Mouse (Mus musculus): Measurements from ENCODE around the gene Mbnl2. TPM values are rescaled to one million over a fixed set of nuclear protein-coding genes. Genes with fewer than 3 reads are reported as not detected.

Gene Mbnl2
- total and polyA plus RNA-seq, 3 experiments, result 5.6 to 8.6 TPM; not detected in 1

GRCm38 (mm10) chr14:120478641-120479341 lies 203.3 kb downstream of the Mbnl2 start (continued):
- no peak for TF ChIP-seq MYB (IDR thresholded peaks at IDR 0.05; ENCODE audit: low read depth, low read length)
- TF ChIP-seq NRF1 (IDR thresholded peaks at IDR 0.05; ENCODE audit: insufficient read depth, low read depth, low read length, poor library complexity, severe bottlenecking), result peak; percentile 36; the same call in 1 of the 2 replicates
- TF ChIP-seq E2F4 (IDR thresholded peaks at IDR 0.05; ENCODE audit: borderline replicate concordance, low read depth, low read length), result no peak
- TF ChIP-seq TCF12 (IDR thresholded peaks at IDR 0.05; ENCODE audit: low read depth, low read length), result no peak
- no peak for TF ChIP-seq EP300 (IDR thresholded peaks at IDR 0.05; ENCODE audit: low read depth in 1 of 2, low read length in 2 of 2)
- TF ChIP-seq MXI1 (IDR thresholded peaks at IDR 0.05; ENCODE audit: low read depth, low read length), result peak; percentile 10; the same call in 1 of the 2 replicates
- TF ChIP-seq MAFK (IDR thresholded peaks at IDR 0.05; ENCODE audit: borderline replicate concordance, low read depth, low read length), result no peak
- TF ChIP-seq ELF1 (IDR thresholded peaks at IDR 0.05; ENCODE audit: low read depth, low read length), result no peak

- no peak overlapping the region for H3K4me3 ChIP-seq (ENCODE audit: control insufficient read depth in 1 of 2, insufficient read depth in 1 of 2, low read depth in 2 of 2, low read length in 2 of 2)
- no peaks in the 10 kb centered on the region; a peak in 1 of 4 replicates for H3K36me3 ChIP-seq (ENCODE audit: control insufficient read depth in 1 of 2, insufficient read depth in 2 of 2, low read length in 2 of 2)
- H3K9ac ChIP-seq (ENCODE audit: control insufficient read depth, low read depth, low read length, poor library complexity, severe bottlenecking), result no peak overlapping the region
- H3K27me3 ChIP-seq (ENCODE audit: control insufficient read depth in 1 of 2, insufficient read depth in 2 of 2, low read length in 2 of 2), result no peaks in the 10 kb centered on the region
- peaks cover 3% of the 10 kb centered on the region for H3K79me2 ChIP-seq (ENCODE audit: control insufficient read depth, insufficient read depth, low read length, poor library complexity)
- DNase-seq (ENCODE audit: low read depth, low spot score), result peak; percentile 8
- no peak overlapping the region for H3K27ac ChIP-seq (ENCODE audit: control insufficient read depth, low read depth, low read length)
- TF ChIP-seq POLR2AphosphoS5 (IDR thresholded peaks at IDR 0.05; ENCODE audit: borderline replicate concordance, low read depth, low read length) (no peak), GATA1 (IDR thresholded peaks at IDR 0.05; ENCODE audit: low read depth, low read length) (no peak), ZKSCAN1 (IDR thresholded peaks at IDR 0.05; ENCODE audit: low read depth, low read length) (no peak), ZNF384 (IDR thresholded peaks at IDR 0.05; ENCODE audit: low read depth, low read length) (no peak), ZC3H11A (IDR thresholded peaks at IDR 0.05; ENCODE audit: low read depth, low read length) (no peak), POLR2AphosphoS2 (IDR thresholded peaks at IDR 0.05; ENCODE audit: low read length) (no peak), MYC (IDR thresholded peaks at IDR 0.05; ENCODE audit: low read depth, low read length) (no peak), TCF12 (IDR thresholded peaks at IDR 0.05; ENCODE audit: low read depth, low read length) (no peak), NRF1 (IDR thresholded peaks at IDR 0.05; ENCODE audit: insufficient read depth, low read depth, low read length, poor library complexity, severe bottlenecking) (no peak), RCOR1 (IDR thresholded peaks at IDR 0.05; ENCODE audit: low read depth, low read length) (no peak), MEF2A (IDR thresholded peaks at IDR 0.05; ENCODE audit: extremely low read depth, insufficient replicate concordance, low read depth, low read length, poor library complexity, severe bottlenecking) (no peak), MAZ (IDR thresholded peaks at IDR 0.05; ENCODE audit: low read depth, low read length) (no peak)
- H3K4me1 ChIP-seq (ENCODE audit: control insufficient read depth in 1 of 2, insufficient read depth in 2 of 2, low read length in 2 of 2), result no peaks in the 10 kb centered on the region; a peak in 1 of 4 replicates
- no peaks in the 10 kb centered on the region for H3K9me3 ChIP-seq (replicated peaks; ENCODE audit: insufficient read depth, low read length)
These were observed 205.0 kb downstream of the Mbnl2 start for GRCm38 (mm10) chr14:120480341-120480900.

Measured in MEL (cell line).